Mouse (Mus musculus) forebrain, embryonic 16.5 days (tissue): ENCODE measurements around the gene Ppp1r37. TPM values are rescaled to one million over a fixed set of nuclear protein-coding genes. Genes with fewer than 3 reads are reported as not detected.

ENCODE experiments used
- ATAC-seq: fragments of 200-750 bp; cut with Nextera tagmentation; 2 replicates; pipeline ENCODE4 v1.8.0; 2017; ENCODE audit warnings: mild to moderate bottlenecking, moderate library complexity
- H3K27ac ChIP-seq: fragments of 300-500 bp; sonication (generic); 2 replicates; pipeline ENCODE4 v1.5.1; 2014; ENCODE audit warnings: low read length, control low read depth
- H3K27me3 ChIP-seq: fragments of 300-500 bp; sonication (generic); replicated peaks from 2 replicates; pipeline ENCODE4 v1.6.1; 2014; ENCODE audit warnings: low read length; ENCODE audit not compliant: control insufficient read depth, insufficient read depth
- H3K36me3 ChIP-seq: fragments of 300-500 bp; sonication (generic); 2 replicates; pipeline ENCODE4 v1.6.1; 2014; ENCODE audit not compliant: control insufficient read depth, insufficient read depth
- H3K4me1 ChIP-seq: fragments of 300-500 bp; sonication (generic); replicated peaks from 2 replicates; pipeline ENCODE4 v1.6.1; 2014; ENCODE audit warnings: low read length; ENCODE audit not compliant: control insufficient read depth, insufficient read depth
- H3K4me2 ChIP-seq: fragments of 300-500 bp; sonication (generic); 2 replicates; pipeline ENCODE4 v1.6.1; 2014; ENCODE audit warnings: mild to moderate bottlenecking, low read length, control low read depth
- H3K4me3 ChIP-seq: fragments of 300-500 bp; sonication (generic); replicated peaks from 2 replicates; pipeline ENCODE4 v1.5.1; 2014; ENCODE audit warnings: mild to moderate bottlenecking, low read length, control low read depth
- H3K9ac ChIP-seq: fragments of 300-500 bp; sonication (generic); replicated peaks from 2 replicates; pipeline ENCODE4 v1.6.1; 2014; ENCODE audit warnings: low read depth, low read length, control low read depth
- H3K9me3 ChIP-seq: fragments of 300-500 bp; sonication (generic); 2 replicates; pipeline ENCODE4 v1.6.1; 2016; ENCODE audit warnings: low read length; ENCODE audit not compliant: control insufficient read depth
- WGBS: fragments of 180-500 bp; shearing (Covaris S2); extraction: QIAGEN DNeasy Blood & Tissue Kit; methylation state at CpG from one replicate; pipeline ENCODE4 v1.1.7; 2014; 5-methylcytosine and 5-hydroxymethylcytosine counted together
- polyA plus RNA-seq: library from polyadenylated mRNA; unstranded; fragments of >200 nt; fragmentation: Nextera tagmentation; extraction: Ambion mirVana; gene quantifications from 2 replicates; pipeline ENCODE4 v1.2.1, GENCODE M21; 2015

The Ppp1r37 gene
- polyA plus RNA-seq, 1 experiment from 2014 or later, result 38.8 TPM

DNA sequence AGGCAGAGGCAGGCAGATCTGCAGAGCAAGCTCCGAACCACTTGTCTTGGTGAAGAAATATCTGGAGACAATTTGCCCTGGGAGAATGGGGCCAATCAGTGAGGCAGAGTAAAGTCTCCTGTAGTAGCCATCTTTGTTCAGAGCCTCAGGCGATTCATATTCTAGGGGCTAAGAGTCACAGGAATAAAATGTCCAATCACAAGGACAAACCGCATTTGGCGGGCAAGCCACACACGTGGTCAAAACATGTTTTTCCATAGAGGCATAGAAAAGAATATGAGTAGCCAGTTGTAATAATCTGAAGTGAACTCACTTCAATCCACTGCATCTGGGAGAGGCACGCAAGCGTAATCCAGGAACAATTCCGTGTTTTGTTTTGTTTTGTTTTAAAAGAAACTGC is 79.6 kb downstream of the Ppp1r37 start:
- 80% methylated on average over 8 of the region's 8 CpGs for WGBS
- no peak for ATAC-seq

More for the DNA sequence above, 79.6 kb downstream of the Ppp1r37 start:
- H3K36me3 ChIP-seq, result no peaks in the 10 kb centered on the region
- no peak overlapping the region for H3K27ac ChIP-seq
- no peak overlapping the region for H3K4me2 ChIP-seq
- no peaks in the 10 kb centered on the region for H3K4me1 ChIP-seq
- no peak overlapping the region for H3K4me3 ChIP-seq
- peaks cover 9% of the 10 kb centered on the region for H3K27me3 ChIP-seq
- H3K9ac ChIP-seq, result no peak overlapping the region
- H3K9me3 ChIP-seq, result no peaks in the 10 kb centered on the region

Other genes starting within 250 kb of the Ppp1r37 start
- 79.3 and 85.9 TPM in 2 replicates for gene Ercc1, start 218.3 kb downstream of the Ppp1r37 start, polyA plus RNA-seq
- gene Cd3eap, start 203.6 kb downstream of the Ppp1r37 start, polyA plus RNA-seq, result 23.1 and 26.4 TPM in 2 replicates
- 3.0 and 3.6 TPM in 2 replicates for gene Ppp1r13l, start 203.3 kb downstream of the Ppp1r37 start, polyA plus RNA-seq
- gene Ercc2, start 181.1 kb downstream of the Ppp1r37 start, polyA plus RNA-seq, result 25.3 and 28.5 TPM in 2 replicates
- gene Klc3, start 159.0 kb downstream of the Ppp1r37 start, polyA plus RNA-seq, result 2.2 and 2.5 TPM in 2 replicates
- 0.22 and 0.66 TPM in 2 replicates for gene Ckm, start 158.3 kb downstream of the Ppp1r37 start, polyA plus RNA-seq
- gene Mark4, start 104.3 kb downstream of the Ppp1r37 start, polyA plus RNA-seq, result 13.8 and 17.5 TPM in 2 replicates
- gene Exoc3l2, start 99.7 kb downstream of the Ppp1r37 start, polyA plus RNA-seq, result 0.11 and 0.19 TPM in 2 replicates
- gene Bloc1s3, start 54.7 kb downstream of the Ppp1r37 start, polyA plus RNA-seq, result 3.7 and 4.9 TPM in 2 replicates
- 29.4 and 31.2 TPM in 2 replicates for gene Trappc6a, start 54.7 kb downstream of the Ppp1r37 start, polyA plus RNA-seq
- gene Nkpd1, start 45.2 kb downstream of the Ppp1r37 start, polyA plus RNA-seq, result 0.81 and 0.90 TPM in 2 replicates
- gene Zfp296, start 14.2 kb upstream of the Ppp1r37 start, polyA plus RNA-seq, result 0.26 TPM in 1 of 2 replicates, not detected in the other
- gene Gemin7, start 14.5 kb upstream of the Ppp1r37 start, polyA plus RNA-seq, result 120 and 124 TPM in 2 replicates
- gene Clasrp, start 41.4 kb upstream of the Ppp1r37 start, polyA plus RNA-seq, result 57.2 and 57.6 TPM in 2 replicates
- 3.9 and 4.5 TPM in 2 replicates for gene Relb, start 66.4 kb upstream of the Ppp1r37 start, polyA plus RNA-seq
- gene Clptm1, start 102.0 kb upstream of the Ppp1r37 start, polyA plus RNA-seq, result 91.2 and 92.5 TPM in 2 replicates
- not detected in 2 replicates for gene Apoc2, start 114.9 kb upstream of the Ppp1r37 start, polyA plus RNA-seq
- not detected in 2 replicates for gene Gm44805, start 118.3 kb upstream of the Ppp1r37 start, polyA plus RNA-seq
- not detected in 2 replicates for gene Apoc4, start 118.4 kb upstream of the Ppp1r37 start, polyA plus RNA-seq
- gene Apoc1, start 129.6 kb upstream of the Ppp1r37 start, polyA plus RNA-seq, result 0.58 and 1.8 TPM in 2 replicates
- 269 and 326 TPM in 2 replicates for gene Apoe, start 136.1 kb upstream of the Ppp1r37 start, polyA plus RNA-seq
- gene Tomm40, start 152.4 kb upstream of the Ppp1r37 start, polyA plus RNA-seq, result 109 TPM in 2 replicates
- 42.3 and 48.4 TPM in 2 replicates for gene Nectin2, start 187.4 kb upstream of the Ppp1r37 start, polyA plus RNA-seq
- 7.9 and 8.8 TPM in 2 replicates for gene Bcam, start 207.9 kb upstream of the Ppp1r37 start, polyA plus RNA-seq
- gene Cblc, start 233.7 kb upstream of the Ppp1r37 start, polyA plus RNA-seq, result not detected in 2 replicates